Mouse (Mus musculus): ENCODE measurements at regions not wholly inside any gene's neighbourhood (a gene's known extent, or its start where the extent isn't known, plus 50 kb on each side); places are given as distances from the start of the nearest gene placed in this dataset.

- no peak for TF ChIP-seq POLR2A (IDR thresholded peaks at IDR 0.05; ENCODE audit: borderline replicate concordance, extremely low read depth, insufficient read depth, insufficient read length, poor library complexity, severe bottlenecking)
- no peak for TF ChIP-seq CTCF (IDR thresholded peaks at IDR 0.05; ENCODE audit: borderline replicate concordance, extremely low read depth, insufficient read depth, insufficient read length)
- no peak for DNase-seq (ENCODE audit: low read depth)
These were observed 74.8 kb upstream of the Spred2 start for GRCm38 (mm10) chr11:19849347-19849811.

- TF ChIP-seq POLR2A (IDR thresholded peaks at IDR 0.05; ENCODE audit: borderline replicate concordance, extremely low read depth, insufficient read depth, insufficient read length, poor library complexity, severe bottlenecking) (no peak), CTCF (IDR thresholded peaks at IDR 0.05; ENCODE audit: borderline replicate concordance, extremely low read depth, insufficient read depth, insufficient read length) (no peak)
- no peak for DNase-seq (ENCODE audit: low read depth)
These were observed 74.2 kb upstream of the Spred2 start for GRCm38 (mm10) chr11:19849844-19850420.

GRCm38 (mm10) chr11:19851022-19851615 is 73.1 kb upstream of the Spred2 start:
- DNase-seq (ENCODE audit: low read depth), result no peak
- TF ChIP-seq POLR2A (IDR thresholded peaks at IDR 0.05; ENCODE audit: borderline replicate concordance, extremely low read depth, insufficient read depth, insufficient read length, poor library complexity, severe bottlenecking) (no peak), CTCF (IDR thresholded peaks at IDR 0.05; ENCODE audit: borderline replicate concordance, extremely low read depth, insufficient read depth, insufficient read length) (no peak)

- no peak for DNase-seq (ENCODE audit: low read depth)
- TF ChIP-seq CTCF (IDR thresholded peaks at IDR 0.05; ENCODE audit: borderline replicate concordance, extremely low read depth, insufficient read depth, insufficient read length) (no peak), POLR2A (IDR thresholded peaks at IDR 0.05; ENCODE audit: borderline replicate concordance, extremely low read depth, insufficient read depth, insufficient read length, poor library complexity, severe bottlenecking) (no peak)
These were observed 62.6 kb upstream of the Spred2 start for GRCm38 (mm10) chr11:19861596-19861995.

GRCm38 (mm10) chr11:19863327-19863726 is 60.8 kb upstream of the Spred2 start:
- TF ChIP-seq POLR2A (IDR thresholded peaks at IDR 0.05; ENCODE audit: borderline replicate concordance, extremely low read depth, insufficient read depth, insufficient read length, poor library complexity, severe bottlenecking) (no peak), CTCF (IDR thresholded peaks at IDR 0.05; ENCODE audit: borderline replicate concordance, extremely low read depth, insufficient read depth, insufficient read length) (no peak)

GRCm38 (mm10) chr11:19866262-19866661 is 57.9 kb upstream of the Spred2 start:
- no peak for TF ChIP-seq CTCF (IDR thresholded peaks at IDR 0.05; ENCODE audit: borderline replicate concordance, extremely low read depth, insufficient read depth, insufficient read length)
- TF ChIP-seq POLR2A (IDR thresholded peaks at IDR 0.05; ENCODE audit: borderline replicate concordance, extremely low read depth, insufficient read depth, insufficient read length, poor library complexity, severe bottlenecking), result no peak

More at GRCm38 (mm10) chr11:19863327-19863726, 60.8 kb upstream of the Spred2 start:
- no peak for DNase-seq (ENCODE audit: low read depth)

GRCm38 (mm10) chr11:19869671-19870070 is 54.5 kb upstream of the Spred2 start:
- TF ChIP-seq CTCF (IDR thresholded peaks at IDR 0.05; ENCODE audit: borderline replicate concordance, extremely low read depth, insufficient read depth, insufficient read length), result no peak
- DNase-seq (ENCODE audit: low read depth), result no peak

More at GRCm38 (mm10) chr11:19866262-19866661, 57.9 kb upstream of the Spred2 start:
- no peak for DNase-seq (ENCODE audit: low read depth)

- TF ChIP-seq POLR2A (IDR thresholded peaks at IDR 0.05; ENCODE audit: borderline replicate concordance, extremely low read depth, insufficient read depth, insufficient read length, poor library complexity, severe bottlenecking) (no peak), CTCF (IDR thresholded peaks at IDR 0.05; ENCODE audit: borderline replicate concordance, extremely low read depth, insufficient read depth, insufficient read length) (no peak)
- DNase-seq (ENCODE audit: low read depth), result no peak
These were observed 54.0 kb upstream of the Spred2 start for GRCm38 (mm10) chr11:19870136-19870535.

- DNase-seq (ENCODE audit: low read depth), result no peak
- TF ChIP-seq POLR2A (IDR thresholded peaks at IDR 0.05; ENCODE audit: borderline replicate concordance, extremely low read depth, insufficient read depth, insufficient read length, poor library complexity, severe bottlenecking), result no peak
- TF ChIP-seq CTCF (IDR thresholded peaks at IDR 0.05; ENCODE audit: borderline replicate concordance, extremely low read depth, insufficient read depth, insufficient read length), result no peak
These were observed 50.4 kb upstream of the Spred2 start for GRCm38 (mm10) chr11:19873796-19874195.

All from brain, embryonic 14.5 days (tissue).